Mouse (Mus musculus): ENCODE results near the gene Agpat2.

DNA sequence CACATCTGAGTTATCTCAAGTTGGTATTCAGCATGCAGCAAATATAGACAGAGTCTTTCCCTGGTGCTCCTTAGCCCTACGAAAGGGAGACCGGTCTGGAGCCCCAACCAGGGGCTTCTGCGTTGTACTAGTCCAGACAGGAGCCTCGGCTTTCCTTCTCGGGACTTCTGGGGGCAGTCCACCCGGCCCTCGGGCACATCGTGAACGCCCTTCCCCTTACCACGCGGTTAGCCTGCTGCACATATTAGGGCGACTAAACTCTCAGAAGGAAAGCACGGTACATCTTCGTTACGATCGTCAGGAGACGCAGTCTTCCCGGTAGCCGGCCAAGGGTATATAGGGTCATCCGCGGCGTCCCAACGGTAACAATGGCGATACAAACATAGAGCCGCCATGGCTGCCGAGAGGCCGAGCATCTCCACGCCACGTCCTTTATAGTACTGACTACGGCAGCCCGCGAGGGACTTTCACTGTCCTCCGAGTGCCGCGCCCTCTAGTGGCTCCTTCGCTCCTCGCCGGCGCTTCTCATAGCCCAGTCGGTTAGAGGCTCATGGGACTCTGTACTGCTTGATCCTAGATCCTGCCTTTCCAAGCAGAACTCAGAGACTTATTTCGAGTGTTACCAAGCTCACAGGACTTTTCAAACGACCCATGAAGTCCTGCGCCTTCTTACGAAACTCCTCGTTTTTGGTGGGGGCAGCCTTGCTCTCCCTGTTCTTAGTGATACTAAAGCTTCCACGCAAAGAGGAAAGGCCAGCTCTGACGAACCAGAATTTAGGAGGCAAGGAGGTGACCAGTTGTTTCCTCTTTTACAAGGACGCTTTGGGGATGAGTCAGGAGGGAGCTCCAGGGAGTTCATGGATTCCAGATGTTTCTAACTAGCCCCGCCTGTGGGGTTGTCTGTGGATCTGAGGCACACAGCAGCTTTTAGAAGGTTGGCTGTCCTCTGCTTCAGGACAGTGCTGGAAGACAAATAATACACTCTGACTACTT lies 35.9 kb upstream of the Agpat2 start:
- TF ChIP-seq CTCF (IDR thresholded peaks at IDR 0.05; ENCODE audit: low read depth, low read length) (peak; percentile 82), POLR2A (IDR thresholded peaks at IDR 0.05; ENCODE audit: insufficient read depth, low read length) (peak; percentile 83), EP300 (IDR thresholded peaks at IDR 0.05; ENCODE audit: insufficient read depth, low read depth, low read length) (peak; percentile 53; the same call in 1 of the 2 replicates)
